Mouse (Mus musculus) small intestine, adult 2 months (tissue): ENCODE measurements around the gene Ptprf.

Experiments
- CTCF ChIP-seq: fragments of 200-500 bp; IDR thresholded peaks from 2 replicates; pipeline ENCODE4 v1.5.1; 2012; ENCODE audit warnings: low read depth, mild to moderate bottlenecking, control low read depth, inconsistent platforms, low read length, moderate library complexity, mixed read lengths; ENCODE audit not compliant: insufficient replicate concordance, insufficient read length; ENCODE audit errors: extremely low read depth
- POLR2A ChIP-seq: fragments of 200-500 bp; IDR thresholded peaks from 2 replicates; pipeline ENCODE4 v1.6.1; 2012; ENCODE audit warnings: low read depth, mild to moderate bottlenecking, control low read depth, inconsistent platforms, low read length, moderate library complexity

DNA sequence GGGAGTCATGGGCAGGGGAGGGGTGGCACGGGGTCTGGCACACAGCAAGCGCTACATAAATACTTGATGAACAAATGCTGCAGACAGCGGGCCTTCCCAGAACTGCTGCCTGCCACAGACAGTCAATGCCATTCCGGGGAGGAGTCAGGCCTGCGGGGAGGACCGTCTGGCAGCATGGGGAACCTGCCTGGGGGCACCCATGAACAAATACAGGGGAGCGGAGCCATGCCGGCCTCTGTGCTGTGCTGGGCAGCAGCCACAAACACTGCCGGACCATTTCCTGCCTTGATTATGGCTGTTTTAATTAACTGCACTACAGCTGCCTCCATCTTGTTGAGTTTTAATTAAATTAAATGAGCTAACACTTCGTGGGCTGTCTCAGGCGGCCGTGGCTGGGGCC is 35.0 kb downstream of the Ptprf start:
- TF ChIP-seq CTCF = no peak
- no peak for TF ChIP-seq POLR2A
